Mouse (Mus musculus) monocyte, adult 5-6 weeks (primary cell): ENCODE measurements at regions not wholly inside any gene's neighbourhood (a gene's known extent, or its start where the extent isn't known, plus 50 kb on each side); places are given as distances from the start of the nearest gene placed in this dataset.

Experiments
- ATAC-seq: fragments of 153-309, 156-312 bp; replicated peaks from 2 replicates; pipeline ENCODE4 v1.8.0; 2017; ENCODE audit warnings: mild to moderate bottlenecking; ENCODE audit not compliant: low TSS enrichment, insufficient number of reproducible peaks, severe bottlenecking, poor library complexity, low FRiP score

- ATAC-seq = no peak
Observed at GRCm38 (mm10) chr16:55606447-55607239, 232.1 kb downstream of the Nfkbiz start.

GRCm38 (mm10) chr16:55603611-55604010 is 235.1 kb downstream of the Nfkbiz start:
- no peak for ATAC-seq

GRCm38 (mm10) chr16:55589382-55589956 is 249.2 kb downstream of the Nfkbiz start:
- ATAC-seq = no peak; the same call in 1 of the 2 replicates

- ATAC-seq = no peak
Observed at GRCm38 (mm10) chr16:55587138-55587537, 251.6 kb downstream of the Nfkbiz start.

- no peak for ATAC-seq
Observed at GRCm38 (mm10) chr16:55582906-55583305, 255.8 kb downstream of the Nfkbiz start.

GRCm38 (mm10) chr16:55582029-55582428 is 256.7 kb downstream of the Nfkbiz start:
- ATAC-seq = no peak

GRCm38 (mm10) chr16:55580827-55581226 is 257.9 kb downstream of the Nfkbiz start:
- ATAC-seq = no peak

DNA sequence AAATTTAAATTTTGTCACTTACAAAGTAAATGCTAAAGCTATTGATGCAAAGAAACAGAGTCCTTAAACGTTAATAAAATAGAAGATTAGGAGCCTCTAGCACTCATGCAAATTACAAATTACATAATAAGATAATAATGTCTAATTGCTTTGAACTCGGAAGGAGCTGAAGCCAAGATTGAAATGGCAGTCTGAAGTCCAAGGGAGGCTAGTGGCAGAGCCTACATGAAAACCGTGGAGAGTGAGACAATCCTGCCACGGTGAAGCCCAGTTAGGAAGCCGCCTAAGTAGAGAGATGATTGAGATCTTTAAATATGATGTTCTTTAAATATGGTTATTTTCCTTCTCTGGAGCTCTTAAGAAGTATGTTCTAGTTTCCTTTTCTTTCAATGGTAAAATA is 260.0 kb downstream of the Nfkbiz start:
- no peak for ATAC-seq

- ATAC-seq = peak; percentile 85
Observed at GRCm38 (mm10) chr16:55575609-55576283, 263.0 kb downstream of the Nfkbiz start.

- ATAC-seq = no peak
Observed at GRCm38 (mm10) chr16:55571106-55571505, 267.6 kb downstream of the Nfkbiz start.

DNA sequence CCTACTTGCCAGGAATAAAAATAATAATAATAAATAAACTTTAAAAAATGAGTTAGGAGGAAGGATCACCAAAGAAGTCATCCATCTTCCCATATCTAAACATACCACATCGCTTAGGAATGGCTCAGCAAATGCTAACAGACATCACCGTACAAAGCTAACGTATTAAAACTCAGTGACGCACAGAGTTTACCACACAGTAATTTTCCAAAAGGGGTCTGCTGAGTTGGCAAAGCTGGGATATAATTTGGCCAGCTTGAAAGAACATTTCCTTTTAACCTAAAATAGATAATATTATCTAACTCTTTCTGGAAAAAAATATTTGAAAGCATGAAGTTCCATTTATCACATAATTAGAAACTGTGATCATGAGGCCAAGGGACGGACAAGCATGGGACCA is 268.6 kb downstream of the Nfkbiz start:
- no peak for ATAC-seq

DNA sequence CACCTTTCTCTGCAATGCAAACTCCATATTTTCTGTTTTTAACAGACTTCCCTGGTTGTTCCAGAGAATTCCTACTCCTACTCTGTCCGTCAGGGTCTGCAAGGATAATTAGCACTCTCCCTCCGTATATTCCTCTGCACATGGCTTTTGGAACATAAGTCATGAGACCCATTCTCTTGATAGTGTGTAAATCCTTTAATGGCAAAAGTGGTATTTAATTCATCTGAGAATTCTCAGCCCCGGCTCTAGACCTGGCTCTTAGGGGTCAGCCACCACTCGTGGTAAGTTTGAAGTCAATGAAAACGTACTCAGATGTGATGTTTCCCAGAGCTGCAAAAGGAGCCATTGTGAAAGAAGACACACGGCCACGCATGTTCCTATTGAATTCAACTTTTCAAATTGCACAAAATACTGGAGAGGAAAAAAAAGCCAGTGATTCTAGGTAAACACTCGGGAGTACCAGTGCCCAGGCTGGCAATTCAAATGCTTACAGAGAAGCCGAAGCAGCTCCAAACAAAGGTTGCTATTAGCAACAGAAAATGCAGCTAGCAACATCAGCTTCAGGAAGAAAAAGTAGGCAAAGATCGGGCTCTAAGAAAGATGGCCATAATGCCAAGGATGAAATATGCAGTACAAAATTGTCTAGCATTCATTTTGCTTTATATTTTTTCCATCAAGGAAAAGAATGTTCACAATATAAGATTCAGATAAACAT is 258.2 kb upstream of the Zpld1 start:
- ATAC-seq = no peak

GRCm38 (mm10) chr16:55555224-55555623 is 257.4 kb upstream of the Zpld1 start:
- ATAC-seq = peak; percentile 86

- no peak for ATAC-seq
Observed at GRCm38 (mm10) chr16:55553896-55554295, 256.1 kb upstream of the Zpld1 start.

DNA sequence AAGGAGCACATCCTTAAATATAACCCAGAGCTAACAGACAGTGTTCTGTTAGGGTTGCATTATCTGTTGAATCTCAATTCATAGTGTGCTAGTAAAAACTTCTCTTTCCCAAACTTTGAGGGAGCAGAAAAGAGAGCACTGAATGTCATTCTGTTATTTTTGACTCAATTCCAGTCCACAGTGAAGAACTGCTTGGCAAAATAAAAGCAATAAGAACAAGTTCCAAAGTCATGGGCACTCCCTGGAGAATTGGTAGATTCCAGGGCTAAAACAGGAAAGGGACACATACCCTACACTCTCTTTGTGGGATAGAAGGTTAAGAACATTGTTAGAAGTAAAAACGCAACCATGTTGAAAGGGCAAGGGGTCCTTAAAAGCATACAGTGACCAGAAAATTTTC is 253.6 kb upstream of the Zpld1 start:
- no peak for ATAC-seq

GRCm38 (mm10) chr16:55550649-55551312 is 253.0 kb upstream of the Zpld1 start:
- peak; percentile 93 for ATAC-seq

DNA sequence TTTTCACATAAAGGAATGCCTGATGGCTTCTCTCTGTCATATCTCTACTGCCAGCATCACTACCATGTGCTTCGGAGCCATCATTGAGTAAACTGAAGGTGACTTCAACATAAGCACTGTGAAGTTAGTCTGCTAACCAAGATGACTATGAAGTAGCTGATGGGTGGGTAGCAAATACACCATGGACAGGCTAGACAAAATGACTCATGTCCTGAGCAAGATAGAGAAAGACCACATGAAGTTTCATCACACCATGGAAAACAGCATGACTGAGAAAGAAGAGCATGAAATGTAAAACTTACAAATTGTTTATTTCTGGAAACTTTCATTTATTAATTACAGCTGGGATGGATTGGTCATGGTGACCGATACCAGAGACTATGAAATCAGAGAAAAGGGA is 249.3 kb upstream of the Zpld1 start:
- no peak for ATAC-seq

GRCm38 (mm10) chr16:55540336-55541015 is 242.7 kb upstream of the Zpld1 start:
- no peak for ATAC-seq
